Mouse (Mus musculus) layer of hippocampus, postnatal 25 days (tissue): Measurements from ENCODE around the gene Galr3. TPM values are rescaled to one million over a fixed set of nuclear protein-coding genes. Genes with fewer than 3 reads are reported as not detected.
"Not testable (repeated sequence)": the region's sequence is repeated elsewhere in the genome, so short reads cannot be mapped to it uniquely, and the experiment has no call there.

ENCODE experiments used
- DNase-seq, 2 experiments: peaks; one replicate each; pipeline ENCODE4 v3.0.0; 2022; ENCODE audit warnings: mixed read lengths in 2 of 2, low spot score in 1 of 2; ENCODE audit errors: extremely low spot score in 1 of 2
- total RNA-seq, 2 experiments: library from RNA; stranded (reverse); gene quantifications; 2 replicates each; pipeline ENCODE4 v1.2.3; 2021

Galr3 gene
- total RNA-seq, 2 experiments from 2014 or later = not detected

GRCm38 (mm10) chr15:79025687-79026308 is 15.9 kb upstream of the Galr3 start:
- DNase-seq = no peak

- no peak for DNase-seq
Observed at GRCm38 (mm10) chr15:79026511-79027290, 15.0 kb upstream of the Galr3 start.

GRCm38 (mm10) chr15:79027291-79028205 is 14.1 kb upstream of the Galr3 start:
- no peak for DNase-seq

DNA sequence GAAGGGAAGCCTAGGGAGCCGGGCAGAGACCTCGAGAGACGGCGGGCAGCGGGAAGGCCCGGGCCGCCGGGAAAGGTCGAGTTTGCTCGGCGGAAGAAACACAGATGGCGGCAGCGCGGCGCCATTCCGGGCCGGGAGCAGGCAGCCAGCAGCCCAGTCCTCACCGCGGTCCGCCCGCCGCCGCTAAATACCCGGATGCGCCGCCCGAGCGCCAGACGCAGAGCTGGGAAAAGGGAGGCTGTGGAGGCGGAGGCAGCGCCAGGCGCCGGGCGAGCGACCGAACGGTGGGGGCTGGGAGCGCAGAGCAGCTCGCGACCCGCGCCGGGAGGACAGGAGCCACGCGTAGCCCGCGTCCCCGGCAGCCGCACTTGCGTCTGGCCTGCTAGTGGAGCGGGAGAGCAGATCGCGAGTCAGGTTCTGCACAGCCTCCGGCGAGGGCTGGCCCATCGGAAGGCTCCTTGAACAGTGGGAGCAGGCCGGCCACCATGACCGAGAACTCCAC is 13.4 kb upstream of the Galr3 start, which contains the start of gene H1f0:
TSS of gene H1f0 (plus strand) at position 214 of the 502 bp plus-strand sequence.
- peak; percentile 96 to 98 for DNase-seq

DNA sequence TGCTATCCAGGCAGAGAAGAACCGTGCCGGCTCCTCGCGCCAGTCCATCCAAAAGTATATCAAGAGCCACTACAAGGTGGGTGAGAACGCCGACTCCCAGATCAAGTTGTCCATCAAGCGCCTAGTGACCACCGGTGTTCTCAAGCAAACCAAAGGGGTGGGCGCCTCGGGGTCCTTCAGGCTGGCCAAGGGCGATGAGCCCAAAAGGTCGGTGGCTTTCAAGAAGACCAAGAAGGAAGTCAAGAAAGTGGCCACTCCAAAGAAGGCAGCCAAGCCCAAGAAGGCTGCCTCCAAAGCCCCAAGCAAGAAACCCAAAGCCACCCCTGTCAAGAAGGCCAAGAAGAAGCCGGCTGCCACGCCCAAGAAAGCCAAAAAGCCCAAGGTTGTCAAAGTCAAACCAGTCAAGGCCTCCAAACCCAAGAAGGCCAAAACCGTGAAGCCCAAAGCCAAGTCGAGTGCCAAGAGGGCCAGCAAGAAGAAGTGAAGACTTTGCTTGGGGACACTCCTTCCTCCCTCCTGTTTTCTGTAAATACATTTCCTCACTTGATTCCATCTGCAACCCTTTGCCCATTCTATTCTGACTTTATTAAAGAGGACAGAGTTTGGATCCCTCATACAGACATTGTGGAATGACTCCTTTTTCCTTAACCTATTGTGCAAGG is 12.7 kb upstream of the Galr3 start:
- no peak for DNase-seq

GRCm38 (mm10) chr15:79029519-79030241 is 12.0 kb upstream of the Galr3 start:
- DNase-seq = no peak

DNA sequence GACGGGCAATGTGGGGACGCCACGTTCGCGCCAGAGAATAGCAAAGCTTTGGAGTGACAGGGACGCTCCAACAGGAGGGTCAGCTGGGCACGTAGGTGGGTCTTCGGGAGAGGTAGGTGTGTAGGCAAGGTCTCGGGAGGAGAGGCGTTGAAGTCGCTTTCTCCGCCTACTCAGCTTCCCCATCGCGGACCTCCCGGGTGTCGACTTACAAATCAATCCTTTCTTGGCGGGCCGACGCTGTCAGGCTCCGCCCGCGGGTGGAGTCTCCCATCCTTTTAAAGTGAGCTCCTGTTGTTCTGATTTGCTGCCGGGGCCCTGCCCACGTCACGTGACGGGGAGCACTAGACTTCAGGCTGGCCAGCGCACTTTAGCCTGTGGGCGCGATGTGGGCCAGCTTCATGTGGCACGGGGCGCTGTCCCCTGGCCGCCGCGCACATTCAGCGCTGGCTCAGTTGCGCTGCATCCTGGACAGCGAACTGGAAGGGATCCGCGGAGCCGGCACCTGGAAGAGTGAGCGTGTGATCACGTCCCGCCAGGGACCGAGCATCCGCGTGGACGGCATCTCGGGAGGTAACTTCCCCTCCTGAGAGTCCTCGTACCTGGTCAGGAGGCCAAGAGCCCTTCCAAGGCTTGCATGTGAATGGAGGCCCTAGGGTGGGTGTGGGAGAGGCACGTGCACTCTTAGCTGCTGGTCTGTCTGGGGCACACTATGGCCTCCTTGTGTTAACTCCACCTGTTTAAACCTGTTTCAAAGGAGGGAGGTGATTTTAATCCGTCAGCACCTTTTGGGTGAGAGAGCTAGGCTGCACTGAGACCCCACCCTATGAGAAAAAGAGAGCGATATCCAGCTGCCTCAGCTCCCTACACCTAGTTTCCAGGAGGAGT is 10.9 kb upstream of the Galr3 start:
- DNase-seq = peak; percentile 66 to 69

DNA sequence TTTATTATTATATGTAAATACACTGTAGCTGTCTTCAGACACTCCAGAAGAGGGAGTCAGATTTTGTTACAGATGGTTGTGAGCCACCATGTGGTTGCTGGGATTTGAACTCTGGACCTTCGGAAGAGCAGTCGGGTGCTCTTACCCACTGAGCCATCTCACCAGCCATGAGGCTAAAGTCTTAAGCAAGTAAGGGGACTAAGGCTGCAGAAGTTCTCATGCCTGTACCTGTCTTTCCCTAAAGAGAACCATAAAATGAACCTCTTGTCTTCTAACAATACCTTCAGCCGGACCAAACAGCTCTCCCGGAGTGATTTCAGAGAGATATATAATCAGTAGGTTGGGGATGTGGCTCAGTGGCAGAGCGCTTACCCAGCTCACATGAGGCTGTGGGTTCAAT is 9.8 kb upstream of the Galr3 start:
- not testable (repeated sequence) for DNase-seq

GRCm38 (mm10) chr15:79037913-79038328 is 3.8 kb upstream of the Galr3 start:
- peak; percentile 65 to 86 for DNase-seq

- no peak for DNase-seq
Observed at GRCm38 (mm10) chr15:79038331-79038730, 3.4 kb upstream of the Galr3 start.

- peak in 1 of 2 experiments; percentile 61 for DNase-seq
Observed at GRCm38 (mm10) chr15:79038853-79039252, 2.8 kb upstream of the Galr3 start.

- DNase-seq = no peak
Observed at GRCm38 (mm10) chr15:79040501-79041416, 926 bp upstream of the Galr3 start.

DNA sequence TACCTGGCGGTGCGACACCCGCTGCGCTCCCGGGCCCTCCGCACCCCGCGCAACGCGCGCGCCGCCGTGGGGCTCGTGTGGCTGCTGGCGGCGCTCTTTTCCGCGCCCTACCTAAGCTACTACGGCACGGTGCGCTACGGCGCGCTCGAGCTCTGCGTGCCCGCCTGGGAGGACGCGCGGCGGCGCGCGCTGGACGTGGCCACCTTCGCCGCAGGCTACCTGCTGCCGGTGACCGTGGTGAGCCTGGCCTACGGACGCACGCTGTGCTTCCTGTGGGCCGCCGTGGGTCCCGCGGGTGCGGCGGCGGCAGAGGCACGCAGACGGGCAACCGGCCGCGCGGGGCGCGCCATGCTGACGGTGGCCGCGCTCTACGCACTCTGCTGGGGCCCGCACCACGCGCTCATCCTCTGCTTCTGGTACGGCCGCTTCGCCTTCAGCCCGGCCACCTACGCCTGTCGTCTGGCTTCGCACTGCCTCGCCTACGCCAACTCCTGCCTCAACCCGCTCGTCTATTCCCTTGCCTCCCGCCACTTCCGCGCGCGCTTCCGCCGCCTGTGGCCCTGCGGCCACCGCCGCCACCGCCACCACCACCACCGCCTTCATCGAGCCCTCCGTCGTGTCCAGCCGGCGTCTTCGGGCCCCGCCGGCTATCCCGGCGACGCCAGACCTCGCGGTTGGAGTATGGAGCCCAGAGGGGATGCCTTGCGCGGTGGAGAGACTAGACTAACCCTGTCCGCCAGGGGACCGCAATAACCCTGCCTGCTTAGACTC is 1.2 kb downstream of the Galr3 start:
- peak in 1 of 2 experiments; percentile 45 for DNase-seq

DNA sequence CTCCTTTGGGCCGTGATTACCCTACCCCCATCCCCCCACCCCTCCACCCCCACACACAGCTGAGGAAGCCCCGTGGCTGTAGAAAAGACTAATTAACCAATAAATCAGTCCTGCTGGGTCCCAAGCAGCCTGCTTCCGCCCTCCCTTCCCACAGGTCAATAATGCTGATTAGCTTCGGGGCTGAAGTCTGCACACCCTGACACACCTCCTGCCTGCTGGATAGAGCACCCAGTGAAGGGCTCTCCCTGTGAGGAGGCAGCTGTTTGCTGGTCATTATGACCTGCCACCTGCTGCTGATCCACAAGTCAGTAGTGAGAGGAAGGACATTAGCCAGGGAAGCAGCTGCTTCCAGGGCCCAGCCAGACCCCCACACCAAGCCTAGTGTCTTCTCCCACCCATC is 3.2 kb downstream of the Galr3 start:
- no peak for DNase-seq

DNA sequence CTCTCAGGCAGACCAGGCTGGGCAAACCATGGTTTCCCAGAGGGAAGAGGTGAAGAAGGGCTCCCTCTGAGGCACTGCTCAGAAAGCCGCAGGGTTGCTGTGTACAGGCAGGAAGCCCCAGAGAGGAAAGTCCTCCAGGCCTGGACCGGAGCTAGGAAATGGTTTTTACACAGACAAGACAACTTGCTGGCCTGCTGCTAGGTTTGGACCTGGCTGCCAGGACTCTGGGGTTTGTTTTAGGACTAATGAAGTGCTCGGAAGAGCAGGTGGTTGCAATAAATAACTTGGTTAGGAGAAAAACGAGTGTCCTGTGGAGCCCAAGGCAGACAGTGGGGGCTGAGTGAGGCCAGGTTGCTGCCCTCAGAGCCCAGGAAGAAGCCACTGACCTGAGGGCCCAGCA is 6.5 kb downstream of the Galr3 start:
- no peak for DNase-seq

DNA sequence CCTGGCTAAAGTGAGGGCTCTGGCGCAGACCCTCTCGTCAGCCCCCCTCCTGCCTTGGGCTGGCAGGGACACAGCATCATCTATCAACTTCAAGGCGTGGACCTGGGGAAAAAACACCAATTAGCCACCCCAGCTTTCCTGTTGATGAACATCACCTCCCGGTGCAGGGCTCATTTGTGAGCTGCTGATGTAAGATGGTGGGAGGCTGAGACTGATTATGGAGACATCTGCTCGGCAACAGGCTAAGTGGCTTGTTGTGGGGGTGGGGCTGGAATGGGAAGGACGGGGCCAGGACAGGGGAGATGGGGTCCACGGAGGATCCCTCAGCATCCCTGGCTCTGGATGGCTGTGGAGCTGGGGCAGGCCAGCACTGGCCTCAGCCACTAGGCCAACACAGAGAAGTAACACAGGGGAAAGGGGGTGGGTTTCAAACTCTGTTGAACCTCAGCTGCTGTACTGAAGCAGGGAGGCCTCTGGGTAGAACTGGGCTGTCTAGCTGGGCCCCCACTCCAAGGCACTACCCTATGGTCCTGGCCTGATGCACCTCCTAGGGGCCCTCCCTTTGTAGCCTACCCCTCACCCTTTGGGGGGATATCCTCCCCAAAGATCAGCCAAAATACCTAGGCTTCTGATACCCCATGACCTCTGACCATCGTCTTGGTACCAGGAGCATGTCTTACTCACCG is 8.6 kb downstream of the Galr3 start:
- DNase-seq = no peak
